Mouse (Mus musculus) megakaryocyte, embryonic 14.5 days (primary cell): ENCODE data around the gene 6030452D12Rik.

Source experiments
- FLI1 ChIP-seq: IDR thresholded peaks from 2 replicates; pipeline ENCODE4 v1.6.1; 2012; ENCODE audit warnings: low read length, inconsistent platforms, mixed read lengths
- GATA1 ChIP-seq: IDR thresholded peaks from 3 replicates; pipeline ENCODE4 v1.6.1; 2012; ENCODE audit warnings: mixed read lengths, low read length, inconsistent platforms, borderline replicate concordance

GRCm38 (mm10) chr8:106521845-106522244, 21.5 kb downstream of the 6030452D12Rik start:
- TF ChIP-seq GATA1 (no peak), FLI1 (no peak)
